Mouse (Mus musculus) thymus, postnatal 36 days (tissue): ENCODE data around the gene Serpine1.

Experiments used
- DNase-seq, 2 experiments: peaks; one replicate each; pipeline ENCODE4 v3.0.0; 2022; ENCODE audit warnings: mixed read lengths in 2 of 2

The Serpine1 gene

GRCm38 (mm10) chr5:137095135-137095534, 23.1 kb upstream of the Serpine1 start:
- DNase-seq = no peak

- no peak for DNase-seq
These were observed 21.7 kb upstream of the Serpine1 start for GRCm38 (mm10) chr5:137093720-137094119.

- DNase-seq = no peak
These were observed 19.5 kb upstream of the Serpine1 start for GRCm38 (mm10) chr5:137091560-137091959.

- no peak for DNase-seq
These were observed 18.8 kb upstream of the Serpine1 start for GRCm38 (mm10) chr5:137090870-137091269.

GRCm38 (mm10) chr5:137087410-137087809, 15.3 kb upstream of the Serpine1 start:
- DNase-seq = no peak

DNA sequence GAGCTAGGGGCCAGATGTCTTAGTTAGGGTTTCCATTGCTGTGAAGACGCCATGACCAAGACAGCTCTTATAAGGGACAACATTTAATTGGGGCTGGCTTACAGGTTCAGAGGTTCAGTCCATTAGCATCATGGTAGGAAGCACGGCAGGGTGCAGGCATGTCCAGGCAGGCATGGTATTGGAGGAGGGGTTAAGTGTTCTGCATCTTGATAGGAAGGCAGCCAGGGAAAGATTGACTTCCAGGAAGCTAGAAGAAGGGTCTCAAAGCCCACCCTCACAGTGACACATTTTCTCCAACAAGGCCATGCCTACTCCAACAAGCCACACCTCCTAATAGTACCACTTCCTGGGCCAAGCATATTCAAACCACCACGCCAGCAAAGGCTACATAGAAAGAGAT, 13.7 kb upstream of the Serpine1 start:
- DNase-seq = no peak

- DNase-seq = no peak
These were observed 13.0 kb upstream of the Serpine1 start for GRCm38 (mm10) chr5:137085021-137085420.

GRCm38 (mm10) chr5:137083051-137083450, 11.0 kb upstream of the Serpine1 start:
- DNase-seq = no peak

DNA sequence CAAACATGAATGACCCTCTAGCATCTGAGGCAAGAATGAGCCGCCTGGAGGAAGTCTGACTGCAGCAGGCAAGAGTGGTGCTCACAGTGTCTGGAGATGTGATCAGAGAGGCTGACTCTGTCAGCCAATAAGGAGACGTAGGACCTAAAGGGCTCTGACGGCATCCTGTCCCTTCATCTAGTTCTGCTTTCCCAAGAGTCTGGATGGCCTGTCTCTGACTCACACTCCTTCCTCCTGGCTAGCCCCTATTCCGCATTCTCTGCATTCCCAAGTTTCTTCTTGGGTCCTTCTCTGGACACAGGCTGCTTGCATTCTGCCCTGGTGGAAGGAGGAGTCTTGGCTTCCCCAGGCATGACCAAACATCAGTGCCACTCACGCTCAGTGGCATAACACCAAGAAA, 7.8 kb upstream of the Serpine1 start:
- no peak for DNase-seq

DNA sequence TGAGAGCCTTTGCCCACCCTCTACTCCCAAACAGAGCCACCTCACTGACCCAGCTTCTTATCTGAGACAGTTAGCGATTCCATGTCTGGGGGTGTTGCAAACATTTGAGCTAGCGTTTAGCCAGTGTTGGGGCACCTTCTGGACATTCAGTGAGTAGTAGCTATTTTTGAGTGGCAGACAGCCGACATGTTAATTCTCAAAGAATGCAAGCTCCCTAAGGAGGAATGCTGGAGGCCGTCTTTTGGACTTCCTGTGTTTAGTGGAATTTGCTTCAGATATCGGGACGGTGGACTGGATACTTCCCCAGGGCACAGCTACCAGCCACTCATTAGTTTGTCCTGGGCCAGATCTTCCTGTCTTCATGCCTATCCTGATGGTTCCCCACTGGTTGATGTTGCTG, 6.5 kb upstream of the Serpine1 start:
- DNase-seq = no peak

DNA sequence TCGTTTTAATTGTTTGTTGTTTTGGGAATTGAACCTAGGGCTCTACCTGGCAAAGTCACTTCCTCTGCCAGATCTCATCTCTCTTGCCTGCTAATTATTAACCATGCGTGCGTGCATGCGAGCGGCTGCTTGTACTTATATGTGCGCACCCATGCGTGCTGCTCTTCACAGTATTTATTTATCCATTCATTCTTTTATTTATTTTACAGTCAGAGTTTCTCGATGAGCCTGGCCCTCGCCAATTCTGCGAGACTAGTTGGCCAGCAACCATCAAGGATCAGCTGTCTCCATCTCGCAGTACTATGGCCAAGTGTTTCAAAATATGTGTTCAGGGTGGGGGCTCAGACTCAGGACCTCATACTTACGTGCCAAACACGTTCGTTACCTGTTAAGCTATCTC, 6.0 kb upstream of the Serpine1 start:
- DNase-seq = no peak

DNA sequence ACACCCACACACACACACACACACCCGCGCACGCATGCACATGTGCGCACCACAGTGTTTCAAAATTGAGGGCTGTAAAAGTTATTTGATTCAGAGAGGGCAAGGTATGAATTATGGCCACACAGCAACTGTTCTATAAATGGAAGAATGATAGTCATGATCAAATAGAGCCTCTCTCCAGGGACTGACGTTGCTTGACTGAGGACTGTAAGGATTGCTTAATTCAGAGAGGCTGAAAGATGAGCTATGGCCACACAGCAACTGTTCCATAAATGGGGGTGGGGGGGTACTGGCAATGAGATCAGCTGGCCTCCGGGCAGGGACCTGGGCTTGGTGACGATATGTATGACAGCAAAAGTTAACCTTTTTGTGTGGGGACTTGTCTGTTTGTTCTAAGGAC, 5.1 kb upstream of the Serpine1 start:
- DNase-seq = no peak

DNA sequence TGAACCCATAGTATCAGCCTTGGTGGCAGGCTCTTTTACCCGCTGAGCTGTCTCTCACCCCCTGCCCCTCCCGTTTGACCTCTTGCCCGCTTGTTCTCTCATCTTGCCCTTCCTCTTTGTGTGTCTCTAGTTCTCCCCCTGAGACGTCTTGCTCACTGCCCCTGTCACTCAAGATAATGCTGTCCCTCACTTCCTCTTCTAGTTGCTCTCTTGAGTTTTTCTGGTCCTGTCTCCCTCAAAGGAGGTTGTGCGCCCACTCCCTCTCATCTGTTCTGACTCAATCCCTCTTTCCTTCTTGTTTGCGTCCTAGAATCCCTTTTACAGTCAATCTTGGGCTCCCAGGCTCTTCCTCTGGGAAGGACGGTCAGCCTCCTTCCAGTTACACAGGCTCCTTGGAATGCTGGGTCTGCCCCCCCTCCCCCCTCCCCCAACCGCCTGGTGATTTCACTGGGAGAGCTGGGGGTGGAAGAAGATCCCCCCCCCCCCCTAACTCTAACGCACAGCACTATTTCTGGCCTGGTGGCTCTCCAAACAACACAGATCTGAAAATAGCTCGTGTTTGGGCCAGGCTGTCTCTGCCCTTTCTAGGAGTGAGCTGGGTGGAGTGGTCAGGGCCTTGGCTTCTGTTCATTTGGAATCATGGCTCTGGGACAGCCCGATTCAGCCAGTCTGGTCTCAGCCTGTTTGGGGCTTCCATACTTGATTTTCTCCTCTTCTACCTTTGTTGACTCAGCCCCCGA, 4.3 kb upstream of the Serpine1 start:
- no peak for DNase-seq

DNA sequence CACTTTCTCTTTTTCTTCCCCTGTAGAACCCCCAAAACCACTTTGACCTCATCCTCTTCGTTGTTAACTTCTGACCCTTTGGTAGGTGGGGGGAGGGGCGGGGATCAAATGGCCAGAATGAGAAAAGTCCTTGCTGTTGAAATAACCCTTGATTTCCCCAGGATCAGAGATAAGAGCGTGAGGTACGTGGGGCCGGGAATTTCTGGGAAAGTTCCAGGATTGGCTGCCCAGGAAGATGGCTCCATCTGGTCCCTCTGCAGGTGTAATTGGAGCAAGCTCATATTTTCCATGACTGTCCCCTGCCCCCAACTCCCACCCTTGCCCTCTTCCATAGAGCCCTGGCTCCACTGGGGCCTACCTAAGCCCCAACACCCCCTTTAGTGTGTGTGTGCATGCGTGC, 3.7 kb upstream of the Serpine1 start:
- no peak for DNase-seq

- DNase-seq = no peak
These were observed 2.2 kb upstream of the Serpine1 start for GRCm38 (mm10) chr5:137074191-137074651.

GRCm38 (mm10) chr5:137073141-137073540, 1.1 kb upstream of the Serpine1 start:
- no peak for DNase-seq

DNA sequence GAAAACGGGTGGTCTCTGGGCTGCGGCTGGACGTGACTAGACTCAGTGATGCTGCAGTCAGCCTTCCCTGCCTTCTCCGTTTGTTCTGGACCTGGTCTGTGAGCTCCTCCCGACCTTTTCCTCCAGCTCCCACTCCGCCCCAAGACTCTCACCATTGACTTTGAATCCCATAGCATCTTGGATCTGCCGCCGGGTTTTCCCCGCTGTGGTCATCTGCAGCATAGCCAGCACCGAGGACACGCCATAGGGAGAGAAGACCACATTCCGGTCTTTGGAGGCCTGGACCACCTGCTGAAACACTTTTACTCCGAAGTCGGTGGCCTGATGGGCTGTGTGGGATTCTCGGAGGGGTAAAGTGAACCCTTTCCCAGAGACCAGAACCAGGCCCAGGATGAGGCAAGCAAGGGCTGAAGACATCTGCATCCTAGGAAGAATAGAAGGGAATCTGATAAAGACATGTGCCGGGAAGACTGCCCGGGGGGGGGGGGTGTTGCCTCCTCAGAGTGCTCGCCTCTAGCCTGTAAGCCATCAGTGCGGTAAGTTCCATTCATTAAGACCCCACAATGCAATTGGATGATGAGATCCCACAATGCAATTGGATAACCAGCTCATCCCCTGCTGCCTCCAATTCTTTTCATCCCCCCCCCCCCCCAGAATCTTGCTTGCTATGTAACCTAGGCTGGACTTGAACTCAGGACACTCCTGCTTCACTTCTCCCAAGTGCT, 1.0 kb downstream of the Serpine1 start:
- DNase-seq = no peak

- DNase-seq = peak; percentile 9 to 46
These were observed 3.4 kb downstream of the Serpine1 start for GRCm38 (mm10) chr5:137068711-137069110.

DNA sequence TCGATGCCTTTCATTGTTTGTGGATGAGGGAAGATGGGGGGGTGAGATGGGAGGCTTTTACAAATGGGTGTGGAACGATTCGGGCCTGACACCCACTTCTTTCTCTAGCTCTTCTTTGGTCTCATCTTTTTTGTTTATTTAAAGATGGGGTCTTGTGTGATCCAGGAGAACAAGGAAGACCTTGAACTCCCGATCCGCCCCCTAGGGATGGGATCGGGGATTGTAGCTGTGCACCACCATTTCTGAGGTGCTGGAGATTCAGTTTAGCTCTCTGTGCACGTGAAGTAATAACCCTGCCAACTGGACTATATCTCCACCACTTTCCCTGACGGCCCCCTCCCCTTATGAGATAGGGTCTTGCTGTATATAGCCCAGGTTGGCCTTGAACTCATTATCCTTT, 6.1 kb downstream of the Serpine1 start:
- DNase-seq = no peak

- DNase-seq = no peak
These were observed 6.6 kb downstream of the Serpine1 start for GRCm38 (mm10) chr5:137065454-137065853.

GRCm38 (mm10) chr5:137062601-137063000, 9.5 kb downstream of the Serpine1 start:
- no peak for DNase-seq

DNA sequence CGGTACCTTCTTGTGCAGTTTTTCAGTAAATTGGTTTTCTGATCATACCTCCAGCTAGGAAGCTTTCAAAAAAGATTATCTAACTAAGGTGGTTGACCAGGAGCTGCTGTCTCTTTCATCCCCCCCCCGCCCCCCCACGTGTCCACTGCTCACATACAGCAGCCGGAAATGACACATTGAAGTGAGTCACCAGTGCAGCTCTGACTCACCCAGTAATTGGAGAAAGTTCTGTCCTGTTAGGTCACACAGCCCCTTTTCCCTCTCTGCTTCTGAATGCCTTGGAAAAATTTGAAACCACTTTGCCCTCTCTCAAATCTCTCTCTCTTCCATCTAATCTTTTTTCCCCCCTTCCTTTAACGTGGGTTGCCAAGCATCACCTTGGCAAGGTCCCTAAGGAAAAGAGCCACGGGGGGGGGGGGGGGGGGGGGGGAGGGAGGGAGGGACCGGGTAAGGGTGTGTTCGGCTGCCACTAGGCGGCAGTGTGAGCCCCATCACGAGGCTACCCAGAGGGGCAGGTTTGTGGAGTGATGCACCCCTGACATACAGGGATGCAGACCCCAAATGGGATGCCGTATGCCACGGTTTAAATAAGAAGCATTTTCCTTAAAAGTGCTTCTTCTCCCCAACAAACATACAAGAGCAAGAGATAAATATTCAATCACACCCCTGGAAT, 10.1 kb downstream of the Serpine1 start:
- DNase-seq = peak; percentile 50 to 53

GRCm38 (mm10) chr5:137054873-137055272, 17.2 kb downstream of the Serpine1 start:
- no peak for DNase-seq

GRCm38 (mm10) chr5:137054299-137054698, 17.8 kb downstream of the Serpine1 start:
- DNase-seq = no peak
